Mouse (Mus musculus): Measurements from ENCODE around the gene Palb2. TPM values are rescaled to one million over a fixed set of nuclear protein-coding genes. Genes with fewer than 3 reads are reported as not detected.

Palb2 gene
- total and polyA plus RNA-seq, 3 experiments = 11.7 to 17.5 (median 14.0) TPM

DNA sequence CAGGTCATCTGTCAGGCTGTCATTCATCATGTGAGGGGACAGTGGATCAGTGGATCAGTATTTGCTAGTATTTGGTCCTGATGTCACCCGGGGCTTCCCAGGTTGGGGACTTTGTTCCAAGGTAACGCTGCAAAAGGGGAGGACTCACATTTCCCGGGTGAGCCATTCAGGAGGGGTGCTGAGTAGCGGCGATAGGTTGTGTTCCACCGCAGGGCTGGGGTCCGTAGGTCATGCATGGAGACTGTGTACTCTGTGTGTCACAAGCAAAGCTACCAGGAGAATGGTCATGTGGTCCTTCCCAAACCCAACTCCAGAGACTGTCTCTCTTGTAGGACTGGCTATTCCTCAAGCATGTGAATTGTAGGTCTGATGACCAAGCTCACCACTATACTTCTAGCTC is 47.9 kb upstream of the Palb2 start:
- H3K36me3 ChIP-seq (replicated peaks in 1 of 2; ENCODE audit: control insufficient read depth in 1 of 2, insufficient read depth in 1 of 2, low read length in 1 of 2) = no peaks in the 10 kb centered on the region
- no peaks in the 10 kb centered on the region for H3K79me2 ChIP-seq (replicated peaks; ENCODE audit: control insufficient read depth, extremely low read depth, insufficient read depth, poor library complexity, severe bottlenecking)
- no peak overlapping the region for H3K27ac ChIP-seq (ENCODE audit: insufficient read depth, low read depth)
- H3K4me3 ChIP-seq (replicated peaks in 1 of 3; ENCODE audit: low read depth in 2 of 3, low read length in 2 of 3, poor library complexity in 1 of 3) = no peak overlapping the region
- H3K4me1 ChIP-seq (ENCODE audit: control insufficient read depth in 1 of 2, insufficient read depth in 2 of 2) = peaks cover 0 to 3% of the 10 kb centered on the region in 2 experiments; a peak in 1 of 4 replicates
- dilution Hi-C loops (cut with MboI; ENCODE audit: extremely low pct_ligation_motif_present, extremely low pct_unique_long_range_greater_than_20kb, low sequenced_read_pairs) (no loop called here), in situ Hi-C loops (cut with MboI; ENCODE audit: low pct_ligation_motif_present, low pct_unique_long_range_greater_than_20kb, low sequenced_read_pairs) (loop anchor here (25.0 kb wide), 1 partner anchor 732 kb away; no protein-coding TSS in a partner anchor)
- no peak for DNase-seq (ENCODE audit: extremely low read depth)
- no peak for TF ChIP-seq SIN3A (IDR thresholded peaks at IDR 0.05; ENCODE audit: low read length)
- no peak for TF ChIP-seq TCF12 (IDR thresholded peaks at IDR 0.05; ENCODE audit: low read depth, low read length)
- TF ChIP-seq IRF4 (IDR thresholded peaks at IDR 0.05; ENCODE audit: low read depth, low read length) = no peak
- TF ChIP-seq JUN (IDR thresholded peaks at IDR 0.05; ENCODE audit: insufficient read depth, low read depth, low read length) = no peak
- no peak for TF ChIP-seq E2F4 (IDR thresholded peaks at IDR 0.05; ENCODE audit: insufficient replicate concordance, low read depth, low read length)
- no peak for TF ChIP-seq SMC3 (IDR thresholded peaks at IDR 0.05; ENCODE audit: low read depth, low read length)
- no peak for TF ChIP-seq POLR2A (IDR thresholded peaks at IDR 0.05; ENCODE audit: low read depth, low read length)
- TF ChIP-seq CHD1 (IDR thresholded peaks at IDR 0.05; ENCODE audit: low read depth, low read length) = no peak
- no peaks in the 10 kb centered on the region for H3K9me3 ChIP-seq (replicated peaks; ENCODE audit: low read length)
- no peak overlapping the region for H3K9ac ChIP-seq (ENCODE audit: insufficient read depth, low read depth)
- H3K27me3 ChIP-seq (replicated peaks) = peaks cover 16% of the 10 kb centered on the region
- H3K4me2 ChIP-seq (ENCODE audit: insufficient read depth, low read depth, poor library complexity, severe bottlenecking) = no peak overlapping the region

DNA sequence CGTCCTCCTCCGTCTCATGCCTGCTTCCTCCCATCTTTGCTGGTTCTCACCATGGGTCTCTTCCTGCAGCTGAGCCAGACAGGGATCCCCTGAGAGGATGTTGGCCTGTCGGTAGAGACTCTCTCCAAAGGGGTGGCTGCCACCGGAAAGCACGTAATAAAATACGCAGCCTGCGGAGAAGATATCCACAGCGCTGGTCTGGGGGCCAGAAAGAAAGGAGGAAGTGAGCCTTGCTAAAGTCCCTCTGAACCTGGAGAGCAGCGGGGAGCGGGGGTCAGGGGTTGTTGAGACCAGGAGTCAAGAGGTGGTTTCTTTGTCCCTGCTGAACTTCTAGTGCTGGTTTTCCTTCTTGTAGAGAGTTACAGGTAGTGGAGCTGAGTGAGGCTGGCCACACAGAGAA is 38.8 kb upstream of the Palb2 start:
- Histone ChIP-seq H3K9me3 (replicated peaks; ENCODE audit: low read length) (no peaks in the 10 kb centered on the region), H3K4me3 (replicated peaks in 1 of 3; ENCODE audit: low read depth in 2 of 3, low read length in 2 of 3, poor library complexity in 1 of 3) (no peak overlapping the region), H3K36me3 (replicated peaks in 1 of 2; ENCODE audit: control insufficient read depth in 1 of 2, insufficient read depth in 1 of 2, low read length in 1 of 2) (peaks cover 37 to 45% of the 10 kb centered on the region in 2 experiments), H3K27ac (ENCODE audit: insufficient read depth, low read depth) (no peak overlapping the region), H3K27me3 (replicated peaks) (peaks cover 5% of the 10 kb centered on the region), H3K4me1 (ENCODE audit: control insufficient read depth in 1 of 2, insufficient read depth in 2 of 2) (peaks cover 2% of the 10 kb centered on the region in 2 experiments; a peak in 2 of 4 replicates), H3K4me2 (ENCODE audit: insufficient read depth, low read depth, poor library complexity, severe bottlenecking) (no peak overlapping the region), H3K79me2 (replicated peaks; ENCODE audit: control insufficient read depth, extremely low read depth, insufficient read depth, poor library complexity, severe bottlenecking) (no peaks in the 10 kb centered on the region), H3K9ac (ENCODE audit: insufficient read depth, low read depth) (no peak overlapping the region)
- in situ Hi-C loops (cut with MboI; ENCODE audit: low pct_ligation_motif_present, low pct_unique_long_range_greater_than_20kb, low sequenced_read_pairs) = no loop called here
- dilution Hi-C loops (cut with MboI; ENCODE audit: extremely low pct_ligation_motif_present, extremely low pct_unique_long_range_greater_than_20kb, low sequenced_read_pairs) = no loop called here
- TF ChIP-seq ZNF384 (IDR thresholded peaks at IDR 0.05; ENCODE audit: low read depth, low read length) = no peak
- TF ChIP-seq MXI1 (IDR thresholded peaks at IDR 0.05; ENCODE audit: low read depth, low read length) = no peak
- TF ChIP-seq PAX5 (IDR thresholded peaks at IDR 0.05; ENCODE audit: low read length) = no peak
- no peak for TF ChIP-seq RCOR1 (conservative IDR thresholded peaks at IDR 0.05; ENCODE audit: low read depth, low read length)
- no peak for DNase-seq (ENCODE audit: extremely low read depth)

GRCm38 (mm10) chr7:122170705-122171104 is 37.9 kb upstream of the Palb2 start:
- Histone ChIP-seq H3K79me2 (replicated peaks; ENCODE audit: control insufficient read depth, extremely low read depth, insufficient read depth, poor library complexity, severe bottlenecking) (no peaks in the 10 kb centered on the region), H3K36me3 (replicated peaks in 1 of 2; ENCODE audit: control insufficient read depth in 1 of 2, insufficient read depth in 1 of 2, low read length in 1 of 2) (peaks cover 44 to 54% of the 10 kb centered on the region in 2 experiments)
- dilution Hi-C loops (cut with MboI; ENCODE audit: extremely low pct_ligation_motif_present, extremely low pct_unique_long_range_greater_than_20kb, low sequenced_read_pairs) = no loop called here

More at GRCm38 (mm10) chr7:122170705-122171104, 37.9 kb upstream of the Palb2 start:
- H3K27ac ChIP-seq (ENCODE audit: insufficient read depth, low read depth) = no peak overlapping the region
- no peak overlapping the region for H3K9ac ChIP-seq (ENCODE audit: insufficient read depth, low read depth)
- no peak overlapping the region for H3K4me3 ChIP-seq (replicated peaks in 1 of 3; ENCODE audit: low read depth in 2 of 3, low read length in 2 of 3, poor library complexity in 1 of 3)
- no peaks in the 10 kb centered on the region for H3K9me3 ChIP-seq (replicated peaks; ENCODE audit: low read length)
- DNase-seq (ENCODE audit: extremely low read depth) = no peak
- no peaks in the 10 kb centered on the region for H3K27me3 ChIP-seq (replicated peaks)
- H3K4me2 ChIP-seq (ENCODE audit: insufficient read depth, low read depth, poor library complexity, severe bottlenecking) = no peak overlapping the region
- peaks cover under 1 to 2% of the 10 kb centered on the region in 2 experiments; a peak in 2 of 4 replicates for H3K4me1 ChIP-seq (ENCODE audit: control insufficient read depth in 1 of 2, insufficient read depth in 2 of 2)
- in situ Hi-C loops (cut with MboI; ENCODE audit: low pct_ligation_motif_present, low pct_unique_long_range_greater_than_20kb, low sequenced_read_pairs) = no loop called here
- TF ChIP-seq POLR2AphosphoS2 (IDR thresholded peaks at IDR 0.05; ENCODE audit: low read depth, low read length) (peak; percentile 91), TCF12 (IDR thresholded peaks at IDR 0.05; ENCODE audit: low read depth, low read length) (no peak), ETS1 (conservative IDR thresholded peaks at IDR 0.05; ENCODE audit: low read depth, low read length) (no peak)

Data from CH12.LX (cell line).